Mouse (Mus musculus): ENCODE results near the gene Gpx4.

GRCm38 (mm10) chr10:80057683-80058326 lies 10.8 kb downstream of the Gpx4 start:
- no peak for TF ChIP-seq CTCF (IDR thresholded peaks at IDR 0.05; ENCODE audit: insufficient read depth, low read depth, low read length)
- TF ChIP-seq POLR2A (IDR thresholded peaks at IDR 0.05; ENCODE audit: insufficient read depth, low read depth, low read length) = no peak

Measured in olfactory bulb, adult 2 months (tissue).